Mouse (Mus musculus) CD4-positive, CD25-positive, alpha-beta regulatory T cell (primary cell): Measurements from ENCODE around the gene Gm10135. TPM values are rescaled to one million over a fixed set of nuclear protein-coding genes. Genes with fewer than 3 reads are reported as not detected.

Experiments used
- polyA plus RNA-seq: library from polyadenylated mRNA; unstranded; fragments of 100-300 nt; shearing (Covaris generic); gene quantifications from one replicate; pipeline ENCODE4 v1.2.1, GENCODE M21; 2017

Gm10135 gene
- polyA plus RNA-seq = not detected

DNA sequence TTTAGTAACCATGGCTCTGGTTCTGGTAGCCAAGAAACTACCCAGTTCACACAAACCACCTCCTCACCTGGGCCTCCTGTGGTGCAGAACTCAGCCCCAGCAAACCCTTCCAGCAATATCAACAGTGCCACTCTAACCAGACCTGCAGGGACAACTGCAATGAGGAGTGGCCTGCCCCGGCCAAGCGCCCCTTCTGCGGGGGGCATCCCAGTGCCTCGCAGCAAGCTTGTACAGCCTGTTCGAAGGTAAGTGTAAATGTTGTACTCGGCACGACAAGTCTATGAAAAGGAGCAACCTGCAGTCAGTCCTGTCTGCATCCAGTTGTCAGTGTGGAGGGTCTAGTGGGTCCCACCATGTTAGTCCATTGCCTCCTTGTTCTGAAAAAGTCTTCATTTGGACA lies at the start of gene Gm10135:
Gm10135 (minus strand) TSS at position 101 of the 400 bp plus-strand sequence.

GRCm38 (mm10) chr5:73006784-73007581 lies 32.5 kb upstream of the Gm10135 start, which contains the start of gene Slc10a4:
TSS of gene Slc10a4 (plus strand) at chr5:73006883.

Other genes starting within 250 kb of the Gm10135 start
- gene Txk, start 221.9 kb downstream of the Gm10135 start, polyA plus RNA-seq = 92.5 TPM
- 15.7 TPM for gene Tec, start 106.2 kb downstream of the Gm10135 start, polyA plus RNA-seq
- 67.2 TPM for gene Slain2, start 60.4 kb downstream of the Gm10135 start, polyA plus RNA-seq
- gene Slc10a4, start 32.2 kb upstream of the Gm10135 start, polyA plus RNA-seq = 0.12 TPM